Mouse (Mus musculus): ENCODE data around the gene Lmbr1. TPM values are rescaled to one million over a fixed set of nuclear protein-coding genes. Genes with fewer than 3 reads are reported as not detected.

Lmbr1 gene
- polyA plus RNA-seq, 1 experiment from 2014 or later: 13.6 TPM

DNA sequence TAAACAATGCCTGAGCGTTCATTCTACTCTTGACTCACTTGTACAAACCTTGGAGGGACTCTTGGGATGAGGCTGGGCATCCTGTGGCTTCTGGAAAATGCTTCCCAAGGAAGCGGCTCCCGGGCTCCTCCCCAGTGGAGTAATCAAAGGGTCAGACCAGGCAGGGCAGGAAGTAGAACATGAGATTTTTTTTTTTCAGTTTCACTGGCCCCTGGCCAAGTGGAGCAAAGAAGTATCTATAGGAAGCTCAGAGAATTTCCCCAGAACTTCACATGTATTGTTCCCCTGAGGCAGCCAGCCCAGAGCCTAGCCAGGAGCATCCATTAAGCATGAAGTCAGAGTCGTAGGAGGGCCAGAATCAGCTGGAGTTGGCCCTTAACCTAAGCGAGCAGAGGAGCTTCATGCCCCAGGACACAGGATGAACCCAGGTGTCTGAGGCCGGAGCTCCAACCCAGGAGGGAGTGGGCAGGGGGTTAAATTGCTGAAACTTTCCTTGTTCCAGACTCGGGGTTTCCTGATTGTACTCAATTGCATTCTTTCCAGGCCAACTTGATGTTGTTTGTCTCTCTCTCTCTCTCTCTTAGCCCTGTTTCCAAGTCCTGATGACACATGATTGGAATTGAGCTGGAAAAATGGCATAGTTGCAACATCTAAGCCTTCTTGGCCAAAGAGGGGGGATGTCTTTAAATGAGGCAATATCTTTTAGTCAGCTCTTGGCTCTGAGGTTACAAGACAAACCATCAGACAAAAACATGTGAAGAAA lies 10.2 kb upstream of the Lmbr1 start:
- no peaks in the 10 kb centered on the region for H3K36me3 ChIP-seq (ENCODE audit: insufficient read depth, low read length)
- 16% methylated on average over 7 of the region's 7 CpGs for WGBS
- TF ChIP-seq CTCF (IDR thresholded peaks at IDR 0.05; ENCODE audit: low read depth): no peak
- ATAC-seq (replicated peaks; ENCODE audit: low FRiP score, low read depth) (no peak; the same call in 1 of the 2 replicates), DNase-seq (ENCODE audit: low spot score) (peak; percentile 58)
- no peaks in the 10 kb centered on the region for H3K4me1 ChIP-seq (replicated peaks; ENCODE audit: insufficient read depth, low read length)
- H3K9me3 ChIP-seq (replicated peaks; ENCODE audit: low read length): no peaks in the 10 kb centered on the region
- H3K4me2 ChIP-seq (ENCODE audit: low read length): no peak overlapping the region
- H3K27ac ChIP-seq: 0 out of 2 replicates have a peak overlapping the region, but pooled peaks have one; percentile 15
- H3K27me3 ChIP-seq (ENCODE audit: insufficient read depth, low read length): no peaks in the 10 kb centered on the region
- H3K9ac ChIP-seq (ENCODE audit: low read depth, low read length): no peak overlapping the region
- H3K4me3 ChIP-seq (replicated peaks; ENCODE audit: low read depth, low read length): no peak overlapping the region

DNA sequence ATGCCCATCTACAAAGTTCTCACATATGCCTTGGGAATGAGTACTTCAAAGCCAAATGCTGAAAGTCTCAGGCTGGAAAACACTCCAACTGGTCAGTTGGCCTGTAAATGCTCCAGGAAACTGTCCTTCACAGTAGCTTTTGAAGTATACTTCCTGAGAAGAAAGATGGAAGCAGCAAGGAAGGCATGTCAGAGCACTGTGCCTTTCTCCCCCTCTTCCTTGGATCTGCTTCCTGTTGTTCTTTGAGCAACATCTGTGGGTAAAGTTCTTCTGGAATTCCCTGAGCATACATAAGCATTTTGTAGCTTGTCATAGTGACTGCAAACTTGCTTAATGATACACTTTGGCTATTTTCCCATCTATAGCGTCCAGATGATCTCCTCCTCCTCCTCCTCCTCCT lies 9.4 kb upstream of the Lmbr1 start:
- no peak overlapping the region for H3K4me3 ChIP-seq (replicated peaks; ENCODE audit: low read depth, low read length)
- H3K27ac ChIP-seq: peak overlapping the region; percentile 52
- no peak overlapping the region for H3K9ac ChIP-seq (ENCODE audit: low read depth, low read length)
- 8% methylated on average over 1 of the region's 1 CpGs for WGBS
- no peaks in the 10 kb centered on the region for H3K4me1 ChIP-seq (replicated peaks; ENCODE audit: insufficient read depth, low read length)
- ATAC-seq (replicated peaks; ENCODE audit: low FRiP score, low read depth): no peak
- TF ChIP-seq CTCF (IDR thresholded peaks at IDR 0.05; ENCODE audit: low read depth): no peak
- H3K4me2 ChIP-seq (ENCODE audit: low read length): no peak overlapping the region
- H3K36me3 ChIP-seq (ENCODE audit: insufficient read depth, low read length): no peaks in the 10 kb centered on the region
- no peaks in the 10 kb centered on the region for H3K27me3 ChIP-seq (ENCODE audit: insufficient read depth, low read length)
- no peaks in the 10 kb centered on the region for H3K9me3 ChIP-seq (replicated peaks; ENCODE audit: low read length)
- peak; percentile 25 for DNase-seq (ENCODE audit: low spot score)

DNA sequence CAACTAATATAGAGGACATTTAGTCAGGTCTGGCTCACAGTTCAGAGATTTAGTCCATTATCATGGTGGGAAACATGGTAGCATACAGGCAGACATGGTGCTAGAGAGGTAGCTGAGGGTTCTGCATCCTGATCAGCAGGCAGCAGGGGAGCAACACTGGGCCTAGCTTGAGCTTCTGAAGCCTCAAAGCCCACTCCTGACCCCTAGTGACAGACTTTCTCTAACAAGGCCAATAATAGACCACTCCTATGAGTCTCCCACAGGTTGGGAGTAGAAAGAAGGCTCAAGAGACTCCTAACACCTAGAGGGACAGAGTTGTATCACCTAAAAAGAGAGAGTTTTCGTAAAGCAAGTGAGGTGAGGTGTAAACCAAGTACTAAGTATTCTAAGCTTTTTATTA lies 4.6 kb upstream of the Lmbr1 start:
- peak; percentile 34; the same call in 1 of the 2 replicates for TF ChIP-seq CTCF (IDR thresholded peaks at IDR 0.05; ENCODE audit: low read depth)
- H3K9me3 ChIP-seq (replicated peaks; ENCODE audit: low read length): no peaks in the 10 kb centered on the region
- no peak overlapping the region for H3K4me2 ChIP-seq (ENCODE audit: low read length)
- ATAC-seq (replicated peaks; ENCODE audit: low FRiP score, low read depth) (no peak), DNase-seq (ENCODE audit: low spot score) (no peak)
- H3K4me1 ChIP-seq (replicated peaks; ENCODE audit: insufficient read depth, low read length): 0 out of 2 replicates have a peak, but pooled peaks cover 3% of the 10 kb centered on the region
- H3K27ac ChIP-seq: no peak overlapping the region
- H3K9ac ChIP-seq (ENCODE audit: low read depth, low read length): no peak overlapping the region
- no peaks in the 10 kb centered on the region for H3K27me3 ChIP-seq (ENCODE audit: insufficient read depth, low read length)
- H3K36me3 ChIP-seq (ENCODE audit: insufficient read depth, low read length): no peaks in the 10 kb centered on the region; the same call in 1 of the 2 replicates
- 88% methylated on average over 1 of the region's 1 CpGs for WGBS
- no peak overlapping the region for H3K4me3 ChIP-seq (replicated peaks; ENCODE audit: low read depth, low read length)

DNA sequence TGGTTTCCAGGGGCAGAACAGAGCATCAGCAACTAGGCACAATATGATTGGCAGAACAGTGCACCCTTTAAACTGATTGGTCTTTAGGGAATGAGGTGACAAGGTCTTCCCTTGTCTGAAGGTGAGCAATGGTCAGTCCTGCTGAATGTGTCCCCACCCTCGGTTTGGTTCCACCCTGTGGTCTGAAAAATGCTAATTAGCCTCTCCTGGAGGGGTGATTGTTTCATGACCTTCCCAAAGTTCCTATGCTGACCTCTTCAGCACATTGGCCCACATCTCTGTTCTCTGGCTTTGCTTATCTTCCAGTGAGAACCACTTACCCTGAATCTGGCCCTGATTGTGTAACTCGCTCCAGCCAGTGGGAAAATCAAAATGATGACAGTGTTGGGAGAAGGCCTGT lies 1.9 kb upstream of the Lmbr1 start:
- no peak overlapping the region for H3K4me2 ChIP-seq (ENCODE audit: low read length)
- no peak for TF ChIP-seq CTCF (IDR thresholded peaks at IDR 0.05; ENCODE audit: low read depth)
- no peaks in the 10 kb centered on the region for H3K9me3 ChIP-seq (replicated peaks; ENCODE audit: low read length)
- H3K36me3 ChIP-seq (ENCODE audit: insufficient read depth, low read length): no peaks in the 10 kb centered on the region; the same call in 1 of the 2 replicates
- 0 out of 2 replicates have a peak, but pooled peaks cover 3% of the 10 kb centered on the region for H3K4me1 ChIP-seq (replicated peaks; ENCODE audit: insufficient read depth, low read length)
- H3K4me3 ChIP-seq (replicated peaks; ENCODE audit: low read depth, low read length): no peak overlapping the region
- no peak for DNase-seq (ENCODE audit: low spot score)
- ATAC-seq (replicated peaks; ENCODE audit: low FRiP score, low read depth): no peak
- H3K27me3 ChIP-seq (ENCODE audit: insufficient read depth, low read length): no peaks in the 10 kb centered on the region
- H3K9ac ChIP-seq (ENCODE audit: low read depth, low read length): no peak overlapping the region
- 81% methylated on average over 2 of the region's 2 CpGs for WGBS
- no peak overlapping the region for H3K27ac ChIP-seq

DNA sequence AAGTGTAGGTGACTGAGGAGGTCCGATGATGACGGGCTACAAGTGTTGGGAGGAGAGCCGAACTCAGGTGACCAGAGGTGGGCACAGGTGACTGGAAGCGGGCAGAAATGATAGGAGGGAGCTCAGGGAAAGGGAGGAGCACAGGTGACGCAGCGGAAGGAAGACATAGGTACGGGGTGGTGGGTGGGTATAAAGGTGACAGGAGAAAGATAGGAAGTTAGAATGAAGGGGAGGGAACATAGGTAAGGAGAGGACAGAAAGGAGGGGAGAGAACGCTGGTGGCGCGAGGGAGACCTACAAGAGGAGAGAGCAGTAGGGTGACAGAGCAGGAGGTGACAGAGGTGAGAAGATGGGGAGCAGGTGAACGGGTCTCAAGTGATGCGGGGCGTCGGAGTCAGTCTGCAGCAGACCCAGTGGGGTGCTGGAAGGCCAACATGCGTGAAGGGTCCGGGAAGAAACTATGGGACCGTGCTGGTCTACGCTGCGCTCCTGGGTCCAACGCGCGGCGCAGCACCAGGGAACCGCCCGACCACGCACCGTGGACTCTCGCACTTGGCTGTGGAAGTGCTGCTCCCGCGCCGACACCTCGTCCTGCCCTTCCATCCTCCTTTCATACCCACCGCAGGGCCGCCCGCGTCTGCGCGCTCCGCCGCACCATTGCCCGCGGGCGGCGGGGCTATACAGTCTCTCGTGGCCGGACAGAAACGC lies 446 bp downstream of the Lmbr1 start:
- TF ChIP-seq CTCF (IDR thresholded peaks at IDR 0.05; ENCODE audit: low read depth): no peak
- under 1% methylated on average over 47 of the region's 47 CpGs for WGBS
- Histone ChIP-seq H3K4me3 (replicated peaks; ENCODE audit: low read depth, low read length) (peak overlapping the region; percentile 89), H3K4me1 (replicated peaks; ENCODE audit: insufficient read depth, low read length) (0 out of 2 replicates have a peak, but pooled peaks cover 3% of the 10 kb centered on the region), H3K27me3 (ENCODE audit: insufficient read depth, low read length) (no peaks in the 10 kb centered on the region), H3K9me3 (replicated peaks; ENCODE audit: low read length) (no peaks in the 10 kb centered on the region), H3K9ac (ENCODE audit: low read depth, low read length) (peak overlapping the region; percentile 75), H3K27ac (peak overlapping the region; percentile 88), H3K4me2 (ENCODE audit: low read length) (peak overlapping the region; percentile 91), H3K36me3 (ENCODE audit: insufficient read depth, low read length) (no peaks in the 10 kb centered on the region; the same call in 1 of the 2 replicates)
- DNase-seq (ENCODE audit: low spot score) (peak; percentile 13), ATAC-seq (replicated peaks; ENCODE audit: low FRiP score, low read depth) (peak; percentile 68; the same call in 1 of the 2 replicates)

DNA sequence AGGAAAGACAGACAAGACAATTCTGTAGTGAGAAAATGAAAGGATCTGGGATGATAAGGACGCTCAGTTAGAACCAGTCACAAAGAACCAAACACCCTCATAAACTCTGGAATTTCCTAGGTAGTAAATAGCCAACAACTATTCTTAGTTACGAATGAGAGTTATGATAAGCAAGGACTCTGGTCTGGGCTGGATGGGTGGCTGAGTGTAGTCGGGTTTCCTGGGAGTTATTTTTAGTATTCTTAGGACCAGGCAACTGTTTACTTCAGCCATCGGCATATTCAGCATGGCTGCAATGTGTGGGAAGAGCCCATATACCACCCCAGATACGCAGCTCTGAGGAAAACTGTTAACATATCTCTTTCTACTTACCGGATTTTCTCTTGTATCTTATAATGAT lies 14.7 kb downstream of the Lmbr1 start:
- no peak overlapping the region for H3K4me2 ChIP-seq (ENCODE audit: low read length)
- no peak overlapping the region for H3K27ac ChIP-seq
- TF ChIP-seq CTCF (IDR thresholded peaks at IDR 0.05; ENCODE audit: low read depth): no peak
- 74% methylated on average over 6 of the region's 6 CpGs for WGBS
- H3K36me3 ChIP-seq (ENCODE audit: insufficient read depth, low read length): 0 out of 2 replicates have a peak, but pooled peaks cover 4% of the 10 kb centered on the region
- no peak overlapping the region for H3K9ac ChIP-seq (ENCODE audit: low read depth, low read length)
- ATAC-seq (replicated peaks; ENCODE audit: low FRiP score, low read depth) (no peak), DNase-seq (ENCODE audit: low spot score) (no peak)
- no peaks in the 10 kb centered on the region for H3K27me3 ChIP-seq (ENCODE audit: insufficient read depth, low read length)
- no peak overlapping the region for H3K4me3 ChIP-seq (replicated peaks; ENCODE audit: low read depth, low read length)
- H3K9me3 ChIP-seq (replicated peaks; ENCODE audit: low read length): no peaks in the 10 kb centered on the region
- H3K4me1 ChIP-seq (replicated peaks; ENCODE audit: insufficient read depth, low read length): no peaks in the 10 kb centered on the region

Measured in kidney, postnatal 0 days (tissue).